8 mouse cellular contexts compared by ENCODE assay signal in the genomic region with DNA sequence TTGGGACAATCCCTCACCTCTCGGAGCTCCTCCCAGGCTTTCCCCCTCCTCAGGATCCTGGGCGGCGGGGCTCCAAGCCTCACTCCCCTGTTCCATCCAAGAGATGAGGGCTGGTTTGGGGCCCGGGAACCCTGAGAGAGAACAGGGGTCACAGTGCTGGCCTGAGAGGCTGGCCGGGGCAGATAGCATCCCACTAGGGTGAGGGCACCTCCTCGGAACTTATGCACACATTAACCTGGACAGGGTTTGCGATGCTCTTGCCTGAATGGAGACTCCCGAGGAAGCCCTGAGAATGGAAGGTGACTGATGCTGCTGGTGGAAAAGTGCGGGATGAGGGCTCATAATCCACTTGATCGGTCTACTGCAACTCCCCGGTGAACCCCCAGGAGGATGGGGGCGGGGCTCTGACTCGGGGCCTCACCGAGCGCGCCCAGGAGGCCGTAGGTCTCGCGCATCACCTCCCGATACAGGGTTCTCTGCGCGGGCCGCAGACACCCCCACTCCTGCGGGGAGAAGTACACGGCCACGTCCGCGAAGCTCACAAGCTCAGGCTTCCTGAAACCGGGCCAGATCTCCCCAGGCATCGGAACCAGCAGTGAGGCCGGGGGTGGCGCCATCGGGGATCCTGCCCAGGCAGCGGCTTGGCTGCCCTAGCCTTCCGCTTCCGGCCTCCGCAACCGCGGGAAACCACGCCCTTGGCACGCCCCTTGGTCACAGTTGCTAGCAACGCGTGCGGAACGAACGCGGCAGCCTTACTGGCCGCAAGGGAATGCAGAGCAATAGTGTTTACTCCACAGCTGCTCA. TPM values are rescaled to one million over a fixed set of nuclear protein-coding genes. Genes with fewer than 3 reads are reported as not detected.
DNase-seq lines count a peak whose midpoint lies in the region; ATAC-seq and TF ChIP-seq lines count a peak whose summit lies in the region.

A gene (minus strand): TSS at position 681 of the 804 bp plus-strand sequence.

- H3K4me3 ChIP-seq in cortical plate, adult 2 months (ENCODE audit: insufficient read depth, low read length), result peak within 1 kb of the TSS; percentile 83
- peak within 1 kb of the TSS; percentile 97 for H3K4me3 ChIP-seq in megakaryocyte, embryonic 14.5 days (replicated peaks)

- H3K36me3 ChIP-seq in megakaryocyte, embryonic 14.5 days (replicated peaks; ENCODE audit: low read length), result peaks cover 36% of the 10 kb centered on the region

- ATAC-seq in activated CD4-positive, CD25-positive, alpha-beta regulatory T cell, adult 4 months, result peak; percentile 97

- no peaks in the 10 kb centered on the region for H3K4me1 ChIP-seq in cortical plate, adult 2 months (ENCODE audit: control insufficient read depth, insufficient read depth, low read length)
- H3K4me1 ChIP-seq in megakaryocyte, embryonic 14.5 days, result peaks cover 33% of the 10 kb centered on the region

- peaks cover 8% of the 10 kb centered on the region for H3K9me3 ChIP-seq in megakaryocyte, embryonic 14.5 days

- H3K27ac ChIP-seq in cortical plate, adult 2 months (ENCODE audit: insufficient read depth, low read length), result 0 out of 2 replicates have a peak within 1 kb of the TSS, but pooled peaks have one; percentile 18

- peak; percentile 86 to 88 for DNase-seq in gastrocnemius, adult 8-10 months (ENCODE audit: low spot score in 2 of 2)
- DNase-seq in hindlimb bud, embryonic 11.5 days (ENCODE audit: extremely low spot score, low read depth, low spot score), result peak; percentile 58
- peak; percentile 81 to 86 for DNase-seq in left cerebral cortex, adult 8-10 months (ENCODE audit: low spot score in 2 of 2)
- peak; percentile 94 to 95 for DNase-seq in right cerebral cortex, postnatal 10 days (ENCODE audit: low spot score in 2 of 2)
- peak; percentile 96 for DNase-seq in urinary bladder, postnatal 25 days (ENCODE audit: low spot score)

- peak; percentile 79 for TF ChIP-seq POLR2A in cortical plate, adult 2 months (IDR thresholded peaks at IDR 0.05; ENCODE audit: extremely low read depth, insufficient read depth, low read length)

- peaks cover 10% of the 10 kb centered on the region for H3K27me3 ChIP-seq in megakaryocyte, embryonic 14.5 days (replicated peaks)

- no peak for TF ChIP-seq CTCF in cortical plate, adult 2 months (IDR thresholded peaks at IDR 0.05; ENCODE audit: extremely low read depth, insufficient read depth, low read length)

RNA-seq across cellular contexts. Expression of the gene that starts here (rescaled TPM):
- 10 to 100 TPM; 22.5 to 25.5 TPM for polyA plus RNA-seq in activated CD4-positive, CD25-positive, alpha-beta regulatory T cell, adult 4 months (2017; shearing (Covaris generic))
- polyA plus RNA-seq in cortical plate, adult 2 months (2012; rRNA removed), result 19.2 and 19.3 TPM in 2 replicates
- 1 to 10 TPM; 1.3 to 3.4 (median 2.2) TPM for total RNA-seq in gastrocnemius, adult 8-10 months (2022)
- total RNA-seq in left cerebral cortex, adult 8-10 months (2022), result 10 to 100 TPM; 13.3 to 18.0 (median 16.5) TPM
- 12.3 and 25.6 TPM in 2 replicates for polyA plus RNA-seq in megakaryocyte, embryonic 14.5 days (2012; ENCODE audit: insufficient read depth, low replicate concordance)

Comparison
In these comparisons a context has a peak if more than half of its experiments do, and no peak if none do; other contexts are left out.
1. Peak in every context shown above with its lines: DNase-seq, ATAC-seq, H3K4me3 ChIP-seq and H3K27ac ChIP-seq.